ENCODE assay signal across 8 mouse cellular contexts in genomic region chr7:81452971-81453441, GRCm38 (mm10).
DNase-seq lines count a peak whose midpoint lies in the region.

No protein-coding gene starts in this region.

- DNase-seq in right cerebral cortex, postnatal 10 days (ENCODE audit: low spot score in 2 of 2) = peak; percentile 49 to 52
- DNase-seq in right cerebral cortex, postnatal 36 days (ENCODE audit: low spot score in 2 of 2) = no peak
- peak; percentile 56 for DNase-seq in embryo, embryonic 10.5 days (ENCODE audit: low spot score)
- peak; percentile 57 for DNase-seq in heart, adult 9 months (ENCODE audit: low spot score in 2 of 2)
- DNase-seq in kidney, adult 9 months = peak; percentile 53
- peak; percentile 8 for DNase-seq in lung, postnatal 10 days
- no peak for DNase-seq in spleen, postnatal 14 days (ENCODE audit: low spot score in 2 of 2)
- DNase-seq in ovary, postnatal 14 days (ENCODE audit: low spot score) = no peak

Comparison
In these comparisons a context has a peak if more than half of its experiments do, and no peak if none do; other contexts are left out.
1. DNase-seq: peak in right cerebral cortex, postnatal 10 days (2 of 2), embryo, embryonic 10.5 days (single experiment), heart, adult 9 months (2 of 2), kidney, adult 9 months (single experiment) and lung, postnatal 10 days (single experiment); none in right cerebral cortex, postnatal 36 days (0 of 2), spleen, postnatal 14 days (0 of 2) and ovary, postnatal 14 days (single experiment).